Mouse (Mus musculus) midbrain, postnatal 0 days (tissue): ENCODE results near the gene Ociad2. TPM values are rescaled to one million over a fixed set of nuclear protein-coding genes. Genes with fewer than 3 reads are reported as not detected.

ENCODE experiments used
- ATAC-seq: fragments of 200-750 bp; cut with Nextera tagmentation; 2 replicates; pipeline ENCODE4 v1.8.0; 2017; ENCODE audit warnings: moderate number of reproducible peaks, mild to moderate bottlenecking, moderate TSS enrichment, moderate library complexity; ENCODE audit not compliant: low FRiP score
- DNase-seq: peaks from one replicate; pipeline ENCODE4 v3.0.0-alpha.2; 2015; ENCODE audit warnings: low spot score
- H3K27ac ChIP-seq: fragments of 300-500 bp; sonication (generic); 2 replicates; pipeline ENCODE4 v1.5.1; 2014; ENCODE audit warnings: low read depth, mild to moderate bottlenecking, low read length, mixed read lengths
- H3K27me3 ChIP-seq: fragments of 300-500 bp; sonication (generic); 2 replicates; pipeline ENCODE4 v1.6.1; 2014; ENCODE audit warnings: low read length, control low read depth, mixed read lengths; ENCODE audit not compliant: insufficient read depth
- H3K36me3 ChIP-seq: fragments of 300-500 bp; sonication (generic); 2 replicates; pipeline ENCODE4 v1.6.1; 2014; ENCODE audit warnings: low read length, control low read depth, mixed read lengths; ENCODE audit not compliant: insufficient read depth
- H3K4me1 ChIP-seq: fragments of 300-500 bp; sonication (generic); 2 replicates; pipeline ENCODE4 v1.6.1; 2014; ENCODE audit warnings: mild to moderate bottlenecking, control low read depth, antibody characterized with exemption, low read length, mixed read lengths; ENCODE audit not compliant: insufficient read depth
- H3K4me2 ChIP-seq: fragments of 300-500 bp; sonication (generic); 2 replicates; pipeline ENCODE4 v1.6.1; 2014; ENCODE audit warnings: low read depth, mild to moderate bottlenecking, low read length, mixed read lengths; ENCODE audit not compliant: poor library complexity, severe bottlenecking
- H3K4me3 ChIP-seq: fragments of 300-500 bp; sonication (generic); 2 replicates; pipeline ENCODE4 v1.5.1; 2014; ENCODE audit warnings: low read depth, mild to moderate bottlenecking, low read length, moderate library complexity
- H3K9ac ChIP-seq: fragments of 300-500 bp; sonication (generic); replicated peaks from 2 replicates; pipeline ENCODE4 v1.6.1; 2014; ENCODE audit warnings: mild to moderate bottlenecking, low read length, moderate library complexity, mixed read lengths; ENCODE audit not compliant: poor library complexity, severe bottlenecking
- H3K9me3 ChIP-seq: fragments of 300-500 bp; sonication (generic); 2 replicates; pipeline ENCODE4 v1.6.1; 2016; ENCODE audit warnings: low read length, control low read depth
- CTCF ChIP-seq: IDR thresholded peaks from 2 replicates; pipeline ENCODE4 v1.5.1; 2016; ENCODE audit warnings: antibody characterized with exemption, mild to moderate bottlenecking
- WGBS: fragments of 180-500 bp; shearing (Covaris S2); extraction: QIAGEN DNeasy Blood & Tissue Kit; methylation state at CpG from one replicate; pipeline ENCODE4 v1.1.7; 2014; 5-methylcytosine and 5-hydroxymethylcytosine counted together
- polyA plus RNA-seq: library from polyadenylated mRNA; unstranded; fragments of >200 nt; fragmentation: Nextera tagmentation; extraction: Ambion mirVana; gene quantifications from 2 replicates; pipeline ENCODE4 v1.2.1, GENCODE M21; 2015
- total RNA-seq: library from RNA; depleted of rRNA; stranded (reverse); fragments of >200 nt; gene quantifications from 2 replicates; pipeline ENCODE4 v1.2.3, GENCODE M21; 2014

The Ociad2 gene
- total and polyA plus RNA-seq, 2 experiments from 2014 or later = 11.3 to 27.5 TPM

GRCm38 (mm10) chr5:73319306-73319705, 21.5 kb downstream of the Ociad2 start:
- Histone ChIP-seq H3K4me3 (no peak overlapping the region), H3K27ac (no peak overlapping the region), H3K9ac (no peak overlapping the region), H3K36me3 (peaks cover 20% of the 10 kb centered on the region; the same call in 1 of the 2 replicates), H3K4me1 (no peaks in the 10 kb centered on the region), H3K27me3 (no peaks in the 10 kb centered on the region), H3K4me2 (no peak overlapping the region), H3K9me3 (no peaks in the 10 kb centered on the region)
- TF ChIP-seq CTCF = no peak
- no peak for DNase-seq
- WGBS = 91% methylated on average over 5 of the region's 5 CpGs
- no peak for ATAC-seq

GRCm38 (mm10) chr5:73314654-73315053, 26.2 kb downstream of the Ociad2 start:
- Histone ChIP-seq H3K4me1 (no peaks in the 10 kb centered on the region), H3K36me3 (peaks cover 26% of the 10 kb centered on the region; the same call in 1 of the 2 replicates), H3K9me3 (no peaks in the 10 kb centered on the region), H3K27ac (no peak overlapping the region), H3K4me3 (no peak overlapping the region), H3K9ac (no peak overlapping the region), H3K4me2 (no peak overlapping the region), H3K27me3 (no peaks in the 10 kb centered on the region)
- ATAC-seq (no peak), DNase-seq (no peak)
- 85% methylated on average over 2 of the region's 2 CpGs for WGBS
- TF ChIP-seq CTCF = no peak

- H3K27me3 ChIP-seq = no peaks in the 10 kb centered on the region
- WGBS = 92% methylated on average over 10 of the region's 10 CpGs
- no peaks in the 10 kb centered on the region for H3K4me1 ChIP-seq
- no peak overlapping the region for H3K4me3 ChIP-seq
- no peaks in the 10 kb centered on the region for H3K9me3 ChIP-seq
- ATAC-seq (no peak), DNase-seq (no peak)
- peaks cover 30% of the 10 kb centered on the region; the same call in 1 of the 2 replicates for H3K36me3 ChIP-seq
- no peak overlapping the region for H3K9ac ChIP-seq
- no peak for TF ChIP-seq CTCF
- H3K4me2 ChIP-seq = no peak overlapping the region
- no peak overlapping the region for H3K27ac ChIP-seq
These were observed 27.2 kb downstream of the Ociad2 start for GRCm38 (mm10) chr5:73313591-73313990.

GRCm38 (mm10) chr5:73311458-73311857, 29.4 kb downstream of the Ociad2 start:
- H3K4me1 ChIP-seq = no peaks in the 10 kb centered on the region
- no peak overlapping the region for H3K4me3 ChIP-seq
- TF ChIP-seq CTCF = no peak
- H3K27ac ChIP-seq = no peak overlapping the region
- ATAC-seq = no peak
- H3K27me3 ChIP-seq = no peaks in the 10 kb centered on the region
- DNase-seq = no peak
- H3K4me2 ChIP-seq = no peak overlapping the region
- H3K9ac ChIP-seq = no peak overlapping the region
- H3K36me3 ChIP-seq = peaks cover 47% of the 10 kb centered on the region
- 93% methylated on average over 5 of the region's 5 CpGs for WGBS
- no peaks in the 10 kb centered on the region for H3K9me3 ChIP-seq

GRCm38 (mm10) chr5:73310401-73310800, 30.4 kb downstream of the Ociad2 start:
- WGBS = 95% methylated on average over 1 of the region's 1 CpGs
- ATAC-seq (no peak), DNase-seq (no peak)
- H3K9me3 ChIP-seq = no peaks in the 10 kb centered on the region
- no peak overlapping the region for H3K4me3 ChIP-seq
- H3K4me1 ChIP-seq = no peaks in the 10 kb centered on the region
- no peaks in the 10 kb centered on the region for H3K27me3 ChIP-seq
- no peak for TF ChIP-seq CTCF
- H3K4me2 ChIP-seq = no peak overlapping the region
- peaks cover 40% of the 10 kb centered on the region for H3K36me3 ChIP-seq
- H3K9ac ChIP-seq = no peak overlapping the region
- H3K27ac ChIP-seq = no peak overlapping the region

- no peak overlapping the region for H3K9ac ChIP-seq
- H3K27me3 ChIP-seq = no peaks in the 10 kb centered on the region
- no peak for TF ChIP-seq CTCF
- H3K4me1 ChIP-seq = no peaks in the 10 kb centered on the region
- H3K36me3 ChIP-seq = peaks cover 39% of the 10 kb centered on the region
- no peak overlapping the region for H3K4me3 ChIP-seq
- H3K9me3 ChIP-seq = no peaks in the 10 kb centered on the region
- DNase-seq = no peak
- H3K27ac ChIP-seq = no peak overlapping the region
- no peak for ATAC-seq
- no peak overlapping the region for H3K4me2 ChIP-seq
- 86% methylated on average over 4 of the region's 4 CpGs for WGBS
These were observed 31.3 kb downstream of the Ociad2 start for GRCm38 (mm10) chr5:73309496-73309895.
